ENCODE assay signal across 10 mouse cellular contexts in the genomic region with DNA sequence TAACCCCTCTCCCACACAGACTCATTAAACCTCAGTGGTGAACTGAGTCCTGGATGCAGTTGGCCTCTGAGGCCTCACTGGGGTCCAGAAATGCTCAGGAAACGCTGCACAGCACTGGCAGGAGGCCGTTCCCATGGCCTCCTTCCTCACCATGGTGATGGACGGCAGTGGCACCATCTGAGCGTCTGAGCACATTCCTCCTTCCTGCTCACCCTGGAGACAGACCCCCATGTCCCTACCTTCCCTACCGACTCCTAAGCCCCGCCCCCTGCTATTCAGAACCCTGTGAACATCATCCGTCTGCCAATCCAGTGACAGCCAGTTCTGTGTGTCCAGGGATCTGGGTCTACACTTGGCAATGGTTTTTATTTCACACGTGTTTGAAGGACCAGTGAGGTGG. TPM values are rescaled to one million over a fixed set of nuclear protein-coding genes. Genes with fewer than 3 reads are reported as not detected.
DNase-seq lines count a peak whose midpoint lies in the region; ATAC-seq lines count a peak whose summit lies in the region.
"Had no signal": no experiment of that assay in that cellular context is flagged by ENCODE, and none has a peak within 500 bp of the region (broad histone marks: within the 10 kb centered on the region; RNA-seq: fewer than 3 reads in every experiment).

No protein-coding gene starts in this region.

- H3K9me3 ChIP-seq in forebrain, embryonic 11.5 days (ENCODE audit: control insufficient read depth, low read length) = no peaks in the 10 kb centered on the region
- H3K9me3 ChIP-seq in limb, embryonic 15.5 days = no peaks in the 10 kb centered on the region

- no peaks in the 10 kb centered on the region for H3K27me3 ChIP-seq in forebrain, embryonic 11.5 days (ENCODE audit: control insufficient read depth, insufficient read depth, low read length)
- no peaks in the 10 kb centered on the region for H3K27me3 ChIP-seq in limb, embryonic 15.5 days

- H3K36me3 ChIP-seq in forebrain, embryonic 11.5 days (ENCODE audit: control insufficient read depth, insufficient read depth, low read length) = no peaks in the 10 kb centered on the region
- no peaks in the 10 kb centered on the region for H3K36me3 ChIP-seq in limb, embryonic 15.5 days

- WGBS in forebrain, embryonic 11.5 days = 9% methylated on average over 8 of the region's 8 CpGs
- WGBS in limb, embryonic 15.5 days = 31% methylated on average over 8 of the region's 8 CpGs

- peak; percentile 74 for ATAC-seq in forebrain, embryonic 11.5 days (replicated peaks; ENCODE audit: low FRiP score)
- ATAC-seq in limb, embryonic 15.5 days (ENCODE audit: insufficient number of reproducible peaks, low FRiP score, low TSS enrichment, low read depth) = no peak

- DNase-seq in thymus, postnatal 14 days = peak; percentile 45
- no peak for DNase-seq in thymus, postnatal 10 days (ENCODE audit: low spot score in 2 of 2)
- peak; percentile 79 for DNase-seq in forebrain, embryonic 11.5 days (ENCODE audit: low spot score)
- DNase-seq in retina, postnatal 1 day = peak; percentile 76
- no peak for DNase-seq in gastrocnemius, postnatal 25 days
- no peak for DNase-seq in left cerebral cortex, postnatal 10 days (ENCODE audit: extremely low spot score in 1 of 2, low spot score in 2 of 2)
- DNase-seq: kidney, postnatal 36 days; right cerebral cortex, postnatal 14 days had no signal

- H3K4me3 ChIP-seq in forebrain, embryonic 11.5 days (ENCODE audit: low read depth, low read length) = no peak overlapping the region
- H3K4me3 ChIP-seq in limb, embryonic 15.5 days = no peak overlapping the region

- no peak overlapping the region for H3K27ac ChIP-seq in forebrain, embryonic 11.5 days (ENCODE audit: low read depth, low read length)
- H3K27ac ChIP-seq in limb, embryonic 15.5 days = 0 out of 2 replicates have a peak overlapping the region, but pooled peaks have one; percentile 43
- H3K27ac ChIP-seq: macrophage had no signal

- peak overlapping the region; percentile 10 for H3K9ac ChIP-seq in forebrain, embryonic 11.5 days (ENCODE audit: low read length)
- H3K9ac ChIP-seq in limb, embryonic 15.5 days = no peak overlapping the region

- H3K4me2 ChIP-seq in forebrain, embryonic 11.5 days (ENCODE audit: low read depth, low read length, severe bottlenecking) = no peak overlapping the region
- H3K4me2 ChIP-seq in limb, embryonic 15.5 days = no peak overlapping the region

- intact Hi-C loops in left cerebral cortex, postnatal 10 days (cut with DNase I) = no loop called here

- H3K4me1 ChIP-seq in forebrain, embryonic 11.5 days (replicated peaks; ENCODE audit: control insufficient read depth, insufficient read depth, low read length) = peaks cover 43% of the 10 kb centered on the region
- H3K4me1 ChIP-seq in limb, embryonic 15.5 days = peaks cover 64% of the 10 kb centered on the region

RNA-seq across cellular contexts. Expression of a gene that starts 42.6 kb away (rescaled TPM):
- polyA plus RNA-seq in forebrain, embryonic 11.5 days (2014; fragmentation: Nextera tagmentation; extraction: Ambion mirVana) = 22.3 and 29.7 TPM in 2 replicates
- polyA plus RNA-seq in limb, embryonic 15.5 days (2015; fragmentation: Nextera tagmentation; extraction: Ambion mirVana) = 17.7 and 19.1 TPM in 2 replicates
- 1 to 10 TPM; 5.4 to 7.6 TPM for total RNA-seq in gastrocnemius, postnatal 25 days (2021)
- 100 to 1,000 TPM in 1 of 2 experiments, 10 to 100 TPM in 1; 90.8 to 102 TPM for total RNA-seq in left cerebral cortex, postnatal 10 days (2021)

Comparison
In these comparisons a context has a peak if more than half of its experiments do, and no peak if none do; other contexts are left out.
1. DNase-seq: peak in thymus, postnatal 14 days (single experiment), forebrain, embryonic 11.5 days (single experiment) and retina, postnatal 1 day (single experiment); none in thymus, postnatal 10 days (0 of 2), gastrocnemius, postnatal 25 days (single experiment) and left cerebral cortex, postnatal 10 days (0 of 2).
2. RNA of a gene that starts 42.6 kb away (total RNA-seq): 90.8 to 102 TPM in left cerebral cortex, postnatal 10 days; 5.4 to 7.6 TPM in gastrocnemius, postnatal 25 days; every median in the first group is over 10 times any median in the second.